ENCODE assay signal across 21 mouse cellular contexts in genomic region chr4:76007219-76007618, GRCm38 (mm10).
DNase-seq lines count a peak whose midpoint lies in the region; ATAC-seq and TF ChIP-seq lines count a peak whose summit lies in the region.
"Had no signal": no experiment of that assay in that cellular context is flagged by ENCODE, and none has a peak within 500 bp of the region (broad histone marks: within the 10 kb centered on the region; RNA-seq: fewer than 3 reads in every experiment).

No protein-coding gene starts in this region.

- H3K4me3 ChIP-seq in embryonic facial prominence, embryonic 15.5 days (replicated peaks): no peak overlapping the region
- H3K4me3 ChIP-seq in embryonic facial prominence, embryonic 10.5 days: no peak overlapping the region
- H3K4me3 ChIP-seq in heart, embryonic 15.5 days: no peak overlapping the region
- H3K4me3 ChIP-seq in heart, embryonic 11.5 days (ENCODE audit: low read depth, low read length): no peak overlapping the region
- no peak overlapping the region for H3K4me3 ChIP-seq in left cerebral cortex, adult 2 months
- H3K4me3 ChIP-seq in lung, embryonic 16.5 days (ENCODE audit: low read length): no peak overlapping the region
- H3K4me3 ChIP-seq: forebrain, embryonic 12.5 days; heart, embryonic 10.5 days; hindbrain, embryonic 12.5 days had no signal

- no peak for TF ChIP-seq CTCF in left cerebral cortex, adult 2 months (IDR thresholded peaks at IDR 0.05)

- no peak for ATAC-seq in embryonic facial prominence, embryonic 15.5 days (ENCODE audit: insufficient number of reproducible peaks, low FRiP score, low TSS enrichment, low read depth)
- ATAC-seq in heart, embryonic 15.5 days (replicated peaks; ENCODE audit: insufficient number of reproducible peaks, insufficient read depth, low FRiP score, low read depth): no peak
- ATAC-seq in heart, embryonic 11.5 days (replicated peaks; ENCODE audit: insufficient number of reproducible peaks, low FRiP score, low TSS enrichment): no peak
- peak; percentile 80 for ATAC-seq in lung, embryonic 16.5 days (ENCODE audit: low read depth)
- ATAC-seq: CD4-positive, CD25-positive, alpha-beta regulatory T cell, adult 4 months; hindbrain, postnatal 0 days had no signal

- H3K9me3 ChIP-seq in embryonic facial prominence, embryonic 15.5 days (replicated peaks): no peaks in the 10 kb centered on the region
- no peaks in the 10 kb centered on the region for H3K9me3 ChIP-seq in embryonic facial prominence, embryonic 10.5 days
- H3K9me3 ChIP-seq in heart, embryonic 15.5 days (replicated peaks): no peaks in the 10 kb centered on the region
- H3K9me3 ChIP-seq in heart, embryonic 11.5 days (replicated peaks; ENCODE audit: control insufficient read depth, low read length): no peaks in the 10 kb centered on the region
- no peaks in the 10 kb centered on the region for H3K9me3 ChIP-seq in lung, embryonic 16.5 days (ENCODE audit: control insufficient read depth, low read length)
- H3K9me3 ChIP-seq: forebrain, embryonic 12.5 days; G1E; heart, embryonic 10.5 days; hindbrain, embryonic 12.5 days had no signal

- H3K9ac ChIP-seq in embryonic facial prominence, embryonic 15.5 days: no peak overlapping the region
- no peak overlapping the region for H3K9ac ChIP-seq in heart, embryonic 15.5 days
- no peak overlapping the region for H3K9ac ChIP-seq in heart, embryonic 11.5 days (ENCODE audit: low read depth, low read length)
- no peak overlapping the region for H3K9ac ChIP-seq in lung, embryonic 16.5 days (ENCODE audit: low read length)
- H3K9ac ChIP-seq: forebrain, embryonic 12.5 days; hindbrain, embryonic 12.5 days had no signal

- intact Hi-C loops in left cerebral cortex, adult 2 months (cut with DNase I): no loop called here

- 77% methylated on average over 3 of the region's 3 CpGs for WGBS in embryonic facial prominence, embryonic 15.5 days
- WGBS in embryonic facial prominence, embryonic 10.5 days: 85% methylated on average over 3 of the region's 3 CpGs
- WGBS in heart, embryonic 15.5 days: 41% methylated on average over 3 of the region's 3 CpGs
- WGBS in heart, embryonic 11.5 days (ENCODE audit: insufficient replicate concordance): 52% methylated on average over 3 of the region's 3 CpGs
- WGBS in lung, embryonic 16.5 days: 53% methylated on average over 3 of the region's 3 CpGs

- 0 out of 2 replicates have a peak overlapping the region, but pooled peaks have one; percentile 48 for H3K27ac ChIP-seq in embryonic facial prominence, embryonic 15.5 days (replicated peaks)
- no peak overlapping the region for H3K27ac ChIP-seq in embryonic facial prominence, embryonic 10.5 days (replicated peaks)
- H3K27ac ChIP-seq in heart, embryonic 15.5 days: peak overlapping the region; percentile 54
- H3K27ac ChIP-seq in heart, embryonic 11.5 days (ENCODE audit: low read depth, low read length): no peak overlapping the region; the same call in 1 of the 2 replicates
- H3K27ac ChIP-seq in left cerebral cortex, adult 2 months: peak overlapping the region; percentile 20; the same call in 1 of the 2 replicates
- peak overlapping the region; percentile 61 for H3K27ac ChIP-seq in lung, embryonic 16.5 days (ENCODE audit: low read length)
- H3K27ac ChIP-seq: forebrain, embryonic 12.5 days; heart, embryonic 10.5 days had no signal

- DNase-seq in embryonic facial prominence, embryonic 10.5 days (ENCODE audit: low spot score): no peak
- DNase-seq in left cerebral cortex, adult 2 months (ENCODE audit: extremely low spot score in 1 of 2, low spot score in 2 of 2): no peak
- no peak for DNase-seq in left cerebral cortex, adult 8-10 months (ENCODE audit: low spot score in 2 of 2)
- no peak for DNase-seq in lung, postnatal 4 days
- DNase-seq: adrenal gland, adult 8-10 months; adrenal gland, postnatal 36 days; B cell, adult 2 months; cerebellum, adult 2 months; gastrocnemius, postnatal 36 days; heart, adult 18-20 months; heart, postnatal 14 days had no signal

- no peak overlapping the region for H3K4me2 ChIP-seq in embryonic facial prominence, embryonic 15.5 days (replicated peaks)
- 0 out of 2 replicates have a peak overlapping the region, but pooled peaks have one; percentile 26 for H3K4me2 ChIP-seq in heart, embryonic 15.5 days
- H3K4me2 ChIP-seq in heart, embryonic 11.5 days: no peak overlapping the region
- H3K4me2 ChIP-seq in lung, embryonic 16.5 days (ENCODE audit: low read depth, low read length): no peak overlapping the region
- H3K4me2 ChIP-seq: forebrain, embryonic 12.5 days; hindbrain, embryonic 12.5 days had no signal

- H3K27me3 ChIP-seq in embryonic facial prominence, embryonic 15.5 days: no peaks in the 10 kb centered on the region
- no peaks in the 10 kb centered on the region for H3K27me3 ChIP-seq in embryonic facial prominence, embryonic 10.5 days (replicated peaks; ENCODE audit: low read depth, poor library complexity, severe bottlenecking)
- H3K27me3 ChIP-seq in heart, embryonic 15.5 days: no peaks in the 10 kb centered on the region
- H3K27me3 ChIP-seq in heart, embryonic 11.5 days (ENCODE audit: control insufficient read depth, insufficient read depth, low read length): no peaks in the 10 kb centered on the region
- no peaks in the 10 kb centered on the region for H3K27me3 ChIP-seq in lung, embryonic 16.5 days (ENCODE audit: control insufficient read depth, insufficient read depth, low read depth, low read length)
- H3K27me3 ChIP-seq: forebrain, embryonic 12.5 days; hindbrain, embryonic 12.5 days had no signal

- H3K36me3 ChIP-seq in embryonic facial prominence, embryonic 15.5 days: no peaks in the 10 kb centered on the region
- H3K36me3 ChIP-seq in embryonic facial prominence, embryonic 10.5 days (replicated peaks): no peaks in the 10 kb centered on the region
- H3K36me3 ChIP-seq in heart, embryonic 15.5 days: no peaks in the 10 kb centered on the region
- no peaks in the 10 kb centered on the region for H3K36me3 ChIP-seq in heart, embryonic 11.5 days (ENCODE audit: control insufficient read depth, insufficient read depth, low read length)
- no peaks in the 10 kb centered on the region for H3K36me3 ChIP-seq in lung, embryonic 16.5 days (ENCODE audit: control insufficient read depth, insufficient read depth, low read length)
- H3K36me3 ChIP-seq: forebrain, embryonic 12.5 days; G1E; heart, embryonic 10.5 days; hindbrain, embryonic 12.5 days had no signal

- H3K4me1 ChIP-seq in embryonic facial prominence, embryonic 15.5 days: peaks cover 5% of the 10 kb centered on the region; the same call in 1 of the 2 replicates
- peaks cover 33% of the 10 kb centered on the region for H3K4me1 ChIP-seq in embryonic facial prominence, embryonic 10.5 days
- H3K4me1 ChIP-seq in heart, embryonic 15.5 days (replicated peaks): peaks cover 4% of the 10 kb centered on the region; the same call in 1 of the 2 replicates
- H3K4me1 ChIP-seq in heart, embryonic 11.5 days (ENCODE audit: control insufficient read depth, insufficient read depth, low read length): peaks cover 7% of the 10 kb centered on the region
- peaks cover 3% of the 10 kb centered on the region; the same call in 1 of the 2 replicates for H3K4me1 ChIP-seq in lung, embryonic 16.5 days (replicated peaks; ENCODE audit: control insufficient read depth, insufficient read depth, low read length)

Comparison
In these comparisons a context has a peak if more than half of its experiments do, and no peak if none do; other contexts are left out.
1. H3K27ac ChIP-seq: peak in embryonic facial prominence, embryonic 15.5 days (single experiment), heart, embryonic 15.5 days (single experiment), left cerebral cortex, adult 2 months (single experiment) and lung, embryonic 16.5 days (single experiment); none in embryonic facial prominence, embryonic 10.5 days (single experiment) and heart, embryonic 11.5 days (single experiment).